Mouse (Mus musculus): ENCODE data around the gene Tex35.

Tex35 gene

DNA sequence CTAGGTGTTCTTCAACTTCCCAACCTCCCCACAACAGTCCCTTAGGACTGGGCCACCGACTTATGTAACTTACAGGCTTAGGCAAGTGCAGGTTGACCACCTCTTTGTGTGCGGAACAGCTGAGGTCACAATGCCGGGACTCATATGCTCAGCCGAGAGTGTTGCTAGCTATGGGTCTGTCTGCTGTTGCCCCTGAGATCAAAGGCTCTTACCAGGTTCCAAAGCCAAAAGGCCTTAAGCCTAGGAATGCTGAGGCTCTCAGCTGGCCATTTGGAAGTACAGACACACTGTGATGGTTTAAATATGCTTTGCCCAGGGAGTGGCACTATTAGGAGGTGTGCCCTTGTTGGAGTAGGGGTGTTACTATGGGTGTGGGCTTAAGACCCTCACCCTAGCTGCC, at the start of gene Tex35:
Gene Tex35, minus strand, starts transcription at position 101 of the 400 bp plus-strand sequence.
- no peak for DNase-seq (ENCODE audit: low spot score)

DNA sequence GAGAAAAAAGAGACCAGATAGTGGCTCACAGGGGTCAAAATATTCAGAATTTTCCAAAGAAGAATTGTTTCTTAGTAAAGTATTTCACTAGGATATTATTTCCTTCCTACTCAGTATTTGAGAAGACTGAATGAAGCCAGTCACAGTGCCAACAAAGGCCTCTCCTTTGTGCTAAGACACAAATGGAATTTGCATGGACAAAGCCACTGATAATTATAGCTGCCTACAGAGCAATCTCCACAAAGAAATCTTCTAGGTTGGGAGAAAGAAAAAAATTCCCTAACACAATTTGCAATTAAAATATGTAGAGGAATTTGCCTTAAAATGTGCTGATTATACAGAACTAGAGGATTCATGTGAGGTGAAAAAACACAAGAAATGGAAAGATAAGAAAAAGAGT, 45.3 kb upstream of the Tex35 start:
- no peak for DNase-seq (ENCODE audit: low spot score)

DNA sequence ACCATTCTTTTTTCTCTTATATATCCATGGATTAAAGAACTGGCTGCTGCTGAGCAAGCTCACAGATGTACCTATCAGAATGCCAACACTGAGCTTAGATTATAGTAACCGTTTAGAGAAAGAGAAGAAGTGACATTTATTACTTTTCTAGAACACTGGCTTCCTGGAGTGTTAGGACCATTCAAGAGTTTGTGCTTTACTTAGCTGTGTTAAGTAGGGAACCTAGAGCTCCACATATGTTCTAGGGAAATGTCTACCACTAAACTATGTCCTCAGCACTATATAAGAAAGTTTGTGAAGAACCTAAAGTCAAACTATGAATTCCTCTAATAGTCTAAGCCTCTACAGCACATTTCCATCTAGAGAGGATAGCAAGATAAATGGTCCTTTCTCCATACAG, 41.6 kb upstream of the Tex35 start:
- no peak for DNase-seq (ENCODE audit: low spot score)

DNA sequence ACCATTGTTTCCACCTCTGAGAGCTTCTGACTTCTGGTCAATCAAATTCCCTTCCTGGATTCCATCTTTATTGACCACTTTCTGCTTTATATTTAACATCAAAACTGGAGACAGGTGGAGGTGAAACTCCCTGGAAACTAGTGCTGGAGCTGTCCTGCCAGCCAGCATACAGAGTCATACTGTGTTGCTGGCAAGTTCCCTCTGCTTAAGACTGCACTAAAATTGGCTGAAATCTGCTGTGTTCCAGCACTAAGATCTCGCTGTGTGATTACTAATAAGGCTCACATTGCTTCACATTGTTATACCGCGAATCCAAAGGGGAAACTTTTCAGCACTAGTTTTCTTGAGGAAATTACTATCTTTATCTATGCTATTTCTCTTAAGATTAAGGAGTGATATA, 36.1 kb upstream of the Tex35 start:
- no peak for DNase-seq (ENCODE audit: low spot score)

DNA sequence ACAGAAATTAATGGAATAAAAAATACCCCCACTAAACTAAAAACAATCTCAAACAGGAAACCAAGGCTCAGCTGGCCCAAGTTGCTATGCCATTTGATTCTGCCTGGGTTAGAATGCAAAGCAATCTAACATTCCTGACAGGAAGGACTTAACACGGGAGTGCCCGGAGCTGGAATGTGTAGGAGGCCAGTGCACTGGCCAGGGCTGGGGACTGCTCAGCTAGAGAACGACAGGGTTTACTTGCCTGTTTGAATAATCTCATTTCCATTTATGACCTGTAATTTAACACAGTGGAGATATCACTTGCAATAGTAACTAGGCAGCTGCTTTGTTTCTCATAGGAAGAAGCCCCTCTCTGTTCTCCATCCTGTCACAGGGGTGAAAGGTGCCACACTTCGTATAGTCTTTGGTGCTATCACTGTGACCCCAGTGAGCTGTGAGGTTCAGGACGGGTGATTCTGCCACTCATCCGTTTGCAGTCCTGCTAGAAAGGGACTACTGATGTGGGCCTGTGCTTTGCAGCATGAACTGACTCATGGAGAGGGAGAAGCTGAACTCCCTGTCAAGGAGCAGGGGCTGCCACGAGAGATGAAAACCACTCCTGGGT, 34.9 kb upstream of the Tex35 start:
- no peak for DNase-seq (ENCODE audit: low spot score)

DNA sequence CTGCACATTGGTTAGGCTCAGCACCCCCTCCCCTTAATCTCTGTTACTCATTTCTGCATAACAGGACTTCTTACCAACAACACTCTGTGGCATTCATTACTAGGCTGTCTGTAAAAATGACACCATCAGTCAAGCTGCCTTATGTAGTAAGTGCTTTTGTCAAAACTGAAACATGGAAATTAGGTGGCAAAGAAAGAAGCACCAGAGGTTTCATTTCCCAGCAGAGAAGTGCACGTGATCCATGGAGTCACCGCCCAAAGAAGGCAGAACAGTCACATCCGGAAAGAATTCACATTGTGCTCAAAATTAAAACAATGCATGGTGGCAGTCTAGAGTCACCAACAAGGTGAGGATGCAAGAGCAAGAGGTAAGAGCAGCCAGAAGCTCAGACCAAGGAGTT, 32.5 kb upstream of the Tex35 start:
- no peak for DNase-seq (ENCODE audit: low spot score)

DNA sequence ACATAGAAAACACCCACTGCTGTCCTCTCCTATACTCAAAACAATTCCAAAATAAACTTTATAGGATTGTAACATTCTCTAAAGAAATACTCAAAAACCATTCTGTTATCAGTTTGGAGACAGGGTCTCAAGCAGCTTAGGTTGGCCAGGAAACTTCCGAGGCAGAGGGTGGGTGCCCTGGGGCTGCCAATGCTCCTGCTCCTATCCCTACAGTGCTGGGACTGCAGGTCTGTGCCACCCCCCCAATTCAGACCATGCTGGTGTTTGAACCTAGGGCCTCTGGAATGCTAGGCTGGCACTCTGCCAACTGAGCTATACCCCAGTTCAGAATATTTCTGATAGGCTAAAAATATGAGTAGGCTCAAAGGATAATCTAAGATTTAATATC, 29.4 kb upstream of the Tex35 start:
- DNase-seq (ENCODE audit: low spot score) = no peak

DNA sequence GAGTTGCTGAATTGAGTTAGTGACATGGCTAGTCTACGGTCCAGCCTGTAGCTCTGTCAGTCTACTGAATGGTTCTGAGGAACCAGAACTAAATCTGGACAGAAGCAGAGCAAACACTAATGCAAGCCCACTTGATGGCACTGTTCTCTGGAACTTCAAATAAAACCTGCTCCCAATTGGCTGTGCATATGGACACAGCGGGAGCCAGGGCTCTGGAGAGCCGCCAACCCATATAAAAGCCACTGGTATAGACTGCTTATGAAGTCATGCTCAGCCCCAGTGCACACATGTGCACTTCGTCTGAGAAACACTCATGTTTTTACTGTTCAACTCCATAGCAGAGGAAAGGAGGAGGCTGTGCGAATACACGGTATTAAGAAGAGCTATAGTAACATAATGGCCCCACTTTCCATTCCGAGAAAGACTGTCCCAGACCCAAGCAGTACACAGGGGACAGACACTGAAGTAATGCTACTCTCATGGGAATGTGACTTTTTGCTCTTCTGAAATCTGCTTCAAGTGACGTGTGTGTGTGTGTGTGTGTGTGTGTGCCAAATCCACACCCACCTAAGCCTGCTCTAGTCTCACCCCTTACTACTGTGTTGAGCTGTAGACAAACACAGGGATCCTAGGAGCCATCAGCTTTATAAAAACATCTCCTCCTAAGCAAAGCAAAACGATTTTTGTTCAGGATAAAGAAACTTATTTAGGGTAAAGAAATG, 28.8 kb upstream of the Tex35 start:
- no peak for DNase-seq (ENCODE audit: low spot score)

DNA sequence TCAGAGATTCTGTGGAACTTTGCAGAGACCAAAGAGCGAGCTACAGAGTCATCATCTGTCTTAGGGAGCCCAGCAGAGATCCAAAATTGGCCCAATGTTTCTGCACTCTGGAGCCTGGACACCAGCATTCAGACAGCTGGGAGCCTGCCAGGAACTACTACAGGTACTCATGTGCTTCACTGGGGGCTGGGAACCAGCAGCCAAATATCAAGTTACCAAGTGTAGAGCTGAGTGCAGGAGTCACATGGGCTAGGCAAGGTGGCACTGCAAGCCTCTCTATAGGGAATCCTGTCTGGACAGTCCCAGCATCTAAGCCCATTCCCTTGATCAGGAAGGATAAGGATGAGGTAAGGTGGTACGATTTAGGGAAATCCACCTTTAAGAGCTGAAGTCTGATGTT, 19.7 kb upstream of the Tex35 start:
- no peak for DNase-seq (ENCODE audit: low spot score)

DNA sequence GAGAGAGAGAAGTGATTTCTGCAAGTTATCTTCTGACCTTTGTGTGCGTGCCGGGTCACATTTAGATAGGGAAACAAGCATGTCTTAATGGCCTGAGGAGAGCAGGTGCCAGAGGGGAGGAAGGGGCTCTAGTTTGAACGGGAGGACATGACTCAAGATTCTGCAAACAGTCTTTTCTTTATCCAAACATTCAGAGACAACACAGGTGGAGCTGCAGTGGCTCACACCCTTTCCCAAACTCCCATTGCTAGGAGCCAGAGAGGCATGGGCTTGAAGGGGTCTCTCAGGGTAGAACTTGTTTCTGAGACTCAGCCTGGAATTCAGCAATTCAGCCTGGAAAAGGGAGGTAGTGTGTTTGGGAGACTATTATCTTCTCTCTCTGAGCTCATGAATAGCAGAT, 15.4 kb upstream of the Tex35 start:
- DNase-seq (ENCODE audit: low spot score) = no peak

DNA sequence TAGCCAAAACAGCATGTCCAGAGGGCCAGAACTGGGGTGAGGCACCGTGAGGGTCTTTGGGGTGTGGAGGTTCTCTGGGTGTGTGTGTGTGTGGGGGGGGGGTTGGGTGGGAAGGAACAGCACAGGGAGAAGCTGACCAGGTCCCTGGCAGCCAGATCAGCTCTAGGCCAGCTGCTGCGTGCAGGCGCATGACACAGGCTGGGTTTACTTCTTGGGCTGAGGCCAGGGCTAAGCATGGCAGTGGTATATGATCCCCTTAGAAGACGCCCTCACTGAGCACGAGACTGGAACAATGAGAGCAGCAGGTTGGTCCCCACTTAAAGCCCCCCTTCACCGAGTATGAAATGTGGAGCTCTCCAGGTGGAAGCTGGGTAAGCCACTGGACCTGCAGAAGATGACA, 10.7 kb upstream of the Tex35 start:
- DNase-seq (ENCODE audit: low spot score) = no peak

DNA sequence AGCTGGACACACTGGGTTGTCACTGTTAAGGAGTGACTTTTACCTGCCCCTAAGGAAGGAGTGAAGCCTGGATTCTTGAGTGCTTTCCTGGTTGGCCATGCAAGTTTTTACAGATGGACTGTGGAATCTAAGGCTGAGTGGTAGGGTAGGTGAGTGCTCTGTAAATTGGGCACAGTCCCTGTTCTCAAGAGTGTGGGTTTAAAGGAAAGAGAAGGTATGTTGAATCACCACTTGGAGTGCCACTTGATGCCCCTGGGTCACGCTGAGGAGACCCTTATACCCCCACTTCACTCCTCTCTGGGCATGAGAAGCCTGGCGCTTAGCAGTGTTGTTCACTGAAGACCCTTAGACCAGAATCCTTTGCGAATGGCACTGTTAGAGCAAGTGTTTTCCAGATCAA, 9.0 kb upstream of the Tex35 start:
- DNase-seq (ENCODE audit: low spot score) = no peak

DNA sequence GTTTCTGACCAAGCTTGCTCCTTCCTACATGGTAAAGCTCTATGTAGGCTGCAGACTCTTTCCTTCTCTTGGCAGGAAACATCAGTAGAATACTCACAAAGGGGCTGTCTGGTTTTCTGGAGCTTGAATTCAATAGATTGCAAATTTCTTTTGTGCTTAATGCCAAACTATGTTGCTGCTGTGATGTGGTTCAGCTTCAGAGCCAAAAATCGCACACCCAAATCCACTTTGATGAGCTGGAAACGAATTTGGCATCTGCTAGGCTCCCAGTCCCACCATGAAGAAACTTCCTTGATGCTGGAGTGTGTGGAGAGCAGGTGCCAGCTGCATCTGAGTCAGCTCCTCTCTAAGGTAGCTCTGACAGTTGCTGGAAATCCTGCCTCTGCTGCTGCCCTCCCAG, 6.0 kb upstream of the Tex35 start:
- no peak for DNase-seq (ENCODE audit: low spot score)

DNA sequence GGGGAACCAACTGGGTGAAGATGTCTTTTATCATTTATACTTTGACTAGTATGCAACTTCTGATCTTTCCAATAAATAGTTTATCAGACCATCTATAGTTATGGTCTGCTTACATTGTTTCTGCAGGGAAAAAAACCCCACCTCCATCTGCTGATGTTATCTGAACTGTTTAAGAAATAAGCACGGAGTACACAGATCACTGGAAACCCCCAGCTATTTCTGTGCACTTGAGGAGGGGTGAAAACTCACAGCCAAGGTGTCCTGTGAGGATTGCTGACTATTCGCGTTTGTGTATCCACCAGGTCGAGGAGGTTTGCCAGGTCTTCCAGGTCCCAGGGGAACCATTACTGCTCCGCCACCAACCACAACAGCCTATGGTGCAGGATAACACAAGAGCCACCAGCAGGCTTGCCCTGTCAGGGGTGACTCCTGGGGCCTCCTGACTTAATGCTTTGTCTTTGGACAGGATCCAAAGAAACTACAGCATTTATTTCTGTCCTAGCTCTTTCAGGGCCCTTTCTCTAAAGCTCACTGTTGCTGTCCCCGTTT, 1.9 kb upstream of the Tex35 start:
- no peak for DNase-seq (ENCODE audit: low spot score)

DNA sequence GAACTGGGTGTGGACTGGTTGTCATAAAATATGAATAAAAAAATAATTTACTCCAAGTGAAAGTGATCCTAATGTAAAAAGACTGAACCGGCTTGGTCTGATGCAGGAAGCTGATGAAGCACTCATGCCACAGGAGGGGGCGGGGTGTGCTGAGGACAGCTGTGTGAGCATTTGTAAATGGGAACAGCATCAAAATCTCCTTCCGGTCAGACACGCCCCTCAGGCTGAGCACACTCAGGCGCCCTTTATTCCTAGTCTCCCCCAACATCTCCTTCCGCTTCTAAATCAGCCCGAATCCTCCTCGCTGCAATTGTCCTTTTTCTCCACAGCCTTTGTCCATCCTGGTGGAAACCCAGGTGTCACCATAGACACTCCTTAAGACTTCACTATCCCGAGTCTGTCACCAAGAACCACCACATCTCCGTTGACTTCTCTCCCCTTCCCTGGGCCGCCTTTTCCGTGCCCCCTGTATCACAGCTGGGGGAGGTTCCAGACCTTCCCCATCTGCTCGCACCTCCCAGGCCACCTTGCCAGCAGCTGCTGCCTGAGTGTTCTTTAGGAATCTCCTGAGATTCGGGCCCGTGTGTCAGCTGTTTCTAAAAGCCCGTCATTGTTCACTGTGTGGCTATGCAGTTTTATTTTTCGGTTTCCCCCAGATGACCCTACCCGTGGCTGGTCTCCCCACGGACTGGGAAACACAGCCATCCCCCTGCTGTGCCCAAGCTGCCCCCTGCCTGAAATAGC, 7.2 kb downstream of the Tex35 start:
- peak; percentile 34 for DNase-seq (ENCODE audit: low spot score)

DNA sequence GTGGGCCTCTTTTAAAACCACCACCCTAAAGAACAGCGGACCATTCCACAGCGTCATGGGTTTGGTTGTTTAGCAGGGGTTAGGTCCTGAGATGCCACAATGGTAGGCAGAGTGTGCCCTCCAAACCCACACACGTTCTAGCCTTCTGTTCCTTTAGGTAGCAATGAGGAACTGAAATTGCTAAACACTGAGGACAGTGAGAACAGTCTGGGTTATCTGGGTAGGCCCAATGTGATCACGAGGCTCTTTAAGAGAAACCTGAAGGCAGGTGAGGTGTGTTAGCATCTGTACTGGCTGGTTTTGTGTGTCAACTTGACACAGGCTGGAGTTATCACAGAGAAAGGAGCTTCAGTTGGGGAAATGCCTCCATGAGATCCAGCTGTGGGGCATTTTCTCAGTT, 12.9 kb downstream of the Tex35 start:
- no peak for DNase-seq (ENCODE audit: low spot score)

DNA sequence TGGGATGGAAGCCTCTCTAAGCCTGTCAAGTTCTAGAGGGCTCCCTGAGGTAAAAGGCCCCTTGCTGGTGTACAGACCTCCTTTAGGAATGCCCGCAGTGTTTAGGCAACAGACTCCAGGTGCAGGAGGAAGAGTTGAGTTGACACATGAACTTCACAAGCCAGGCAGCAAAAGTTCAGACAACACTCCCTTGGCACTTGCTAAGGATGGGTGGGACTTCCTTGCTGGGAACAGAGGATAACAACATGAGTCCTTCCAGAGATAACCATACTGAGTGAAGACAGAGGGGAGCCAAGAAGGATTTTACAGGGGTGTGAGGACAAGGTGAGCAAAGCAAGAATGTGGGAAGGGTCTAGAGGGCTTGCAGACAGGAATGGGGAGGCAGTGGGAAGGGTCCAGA, 15.9 kb downstream of the Tex35 start:
- DNase-seq (ENCODE audit: low spot score) = no peak

DNA sequence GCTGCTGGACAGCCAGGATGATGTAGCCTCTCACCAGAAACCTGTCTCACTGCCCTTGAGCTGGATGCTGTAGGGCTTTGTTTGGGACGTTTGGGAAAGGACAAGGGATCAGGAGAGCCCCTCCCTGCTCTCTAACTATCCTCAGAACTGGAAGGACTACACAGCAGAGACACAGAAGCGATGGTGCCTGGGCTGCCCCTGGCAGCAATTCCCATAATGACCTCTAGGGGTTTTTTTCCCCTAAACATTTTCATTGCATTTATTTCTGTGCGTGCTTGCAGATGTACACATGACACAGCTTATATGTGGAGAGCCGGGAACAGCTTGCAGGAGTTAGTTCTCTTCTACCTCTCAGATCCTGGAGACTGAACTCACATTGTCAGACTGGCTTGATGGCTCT, 16.3 kb downstream of the Tex35 start:
- no peak for DNase-seq (ENCODE audit: low spot score)

DNA sequence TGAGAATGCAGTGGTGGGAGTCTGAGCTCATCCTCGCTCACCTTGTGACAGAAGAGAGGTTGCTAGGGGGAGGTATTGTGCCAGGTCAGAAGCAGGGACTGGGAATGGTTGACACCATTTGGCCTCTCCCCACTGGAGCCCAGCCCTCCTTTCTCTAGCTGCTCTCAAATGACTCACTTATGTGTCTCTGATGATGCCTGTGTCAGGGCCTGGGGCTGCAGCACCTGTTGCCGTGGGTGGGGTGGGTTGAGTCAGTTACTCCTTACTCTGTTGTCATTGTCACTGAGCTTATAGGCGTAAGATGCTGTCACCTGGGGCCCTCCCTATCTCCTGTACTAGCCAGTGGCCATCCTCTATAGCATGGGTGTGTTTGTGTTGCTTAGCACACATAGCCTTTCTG, 17.6 kb downstream of the Tex35 start:
- DNase-seq (ENCODE audit: low spot score) = no peak

DNA sequence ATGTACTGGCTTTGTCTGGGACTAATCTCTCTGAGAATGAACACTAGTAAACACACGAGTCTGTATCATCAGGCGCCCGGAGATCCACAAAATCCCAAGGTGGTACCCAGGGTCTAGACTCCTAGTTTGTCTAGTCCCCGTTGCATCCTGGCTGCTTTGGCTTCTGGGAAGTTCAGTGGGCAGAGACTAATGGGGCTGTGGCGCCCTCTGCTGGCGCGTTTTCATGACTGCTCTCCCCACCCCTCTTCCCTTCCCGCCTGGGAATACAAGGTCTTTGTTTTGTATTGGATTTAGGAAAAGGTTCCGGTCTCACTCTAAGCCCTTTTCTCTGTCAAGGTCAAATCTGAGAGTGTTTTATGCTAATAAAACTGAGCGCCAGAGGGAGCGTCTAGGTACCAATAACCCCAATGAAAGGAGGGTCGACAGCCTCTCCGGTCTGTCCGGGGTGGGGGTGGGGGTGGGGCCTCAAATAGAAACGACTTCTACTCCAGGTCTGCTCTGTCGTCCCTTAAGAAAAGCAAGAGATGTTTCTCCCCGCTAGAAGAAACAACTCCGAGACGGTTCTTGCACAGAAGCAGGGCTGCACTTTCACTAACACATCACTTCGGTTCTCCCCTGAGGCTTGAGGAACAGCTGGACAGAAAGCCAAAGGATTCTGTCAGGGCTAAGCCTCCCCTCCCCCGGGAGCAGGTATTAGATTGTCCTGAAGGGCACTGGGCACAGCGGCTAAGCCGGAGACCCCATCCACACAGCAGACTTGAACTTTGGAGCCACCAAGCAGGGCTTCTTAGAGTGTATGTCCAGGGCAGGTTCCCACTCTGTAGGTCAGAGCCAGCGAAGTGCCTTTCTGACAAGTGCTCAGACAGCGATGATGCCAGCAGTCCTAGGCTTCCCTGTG, 22.1 kb downstream of the Tex35 start:
- peak; percentile 59 for DNase-seq (ENCODE audit: low spot score)

DNA sequence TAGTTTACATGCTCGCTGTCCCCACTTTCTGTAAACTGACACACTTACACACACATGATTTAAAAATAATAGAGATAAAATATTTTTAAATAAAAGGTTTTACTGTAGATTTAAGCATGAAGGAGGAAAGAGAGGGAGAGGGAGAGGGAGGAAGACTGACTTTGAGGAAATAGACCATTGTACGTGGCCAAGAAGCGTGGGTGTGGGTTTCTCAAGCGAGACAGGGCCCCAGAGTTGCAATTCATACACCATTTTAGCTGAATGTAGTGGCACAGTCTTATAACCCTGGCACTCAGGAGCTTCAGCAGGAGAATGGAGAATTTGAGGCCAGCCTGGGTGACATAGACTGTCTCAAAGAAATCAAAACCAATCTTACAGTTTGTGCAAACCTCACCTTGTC, 25.5 kb downstream of the Tex35 start:
- no peak for DNase-seq (ENCODE audit: low spot score)

DNA sequence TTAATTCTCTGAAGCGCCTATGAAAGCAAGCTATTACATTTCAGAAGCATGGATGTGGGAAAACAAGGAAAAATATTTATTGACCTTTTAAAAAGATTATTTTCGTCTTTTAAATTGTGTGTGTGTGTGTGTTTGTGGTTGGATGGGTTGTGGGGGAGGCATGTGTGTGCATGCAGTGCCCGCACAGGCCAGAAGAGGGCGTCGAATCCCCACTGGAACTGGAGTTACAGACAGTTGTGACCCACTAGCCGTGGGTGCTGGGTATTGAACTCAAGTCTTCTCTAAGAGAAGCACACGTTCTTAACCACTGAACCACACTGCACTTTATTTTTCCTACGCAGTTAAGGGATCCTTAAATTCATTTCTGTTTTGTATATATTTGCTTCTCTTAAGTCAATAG, 26.5 kb downstream of the Tex35 start:
- no peak for DNase-seq (ENCODE audit: low spot score)
